Mouse (Mus musculus) heart, adult 2 months (tissue): ENCODE measurements around the gene Rph3al.

ENCODE experiments used
- CTCF ChIP-seq: fragments of 200-600 bp; IDR thresholded peaks from 2 replicates; pipeline ENCODE4 v1.8.1; 2022; ENCODE audit warnings: antibody characterized with exemption, mild to moderate bottlenecking, moderate library complexity
- EP300 ChIP-seq: fragments of 200-500 bp; IDR thresholded peaks from 2 replicates; pipeline ENCODE4 v1.6.1; 2011; ENCODE audit warnings: low read depth, low read length, control low read depth; ENCODE audit not compliant: insufficient read depth
- POLR2A ChIP-seq: fragments of 200-500 bp; IDR thresholded peaks from 2 replicates; pipeline ENCODE4 v1.6.1; 2011; ENCODE audit warnings: mild to moderate bottlenecking, low read depth, low read length, control low read depth; ENCODE audit not compliant: insufficient read depth

DNA sequence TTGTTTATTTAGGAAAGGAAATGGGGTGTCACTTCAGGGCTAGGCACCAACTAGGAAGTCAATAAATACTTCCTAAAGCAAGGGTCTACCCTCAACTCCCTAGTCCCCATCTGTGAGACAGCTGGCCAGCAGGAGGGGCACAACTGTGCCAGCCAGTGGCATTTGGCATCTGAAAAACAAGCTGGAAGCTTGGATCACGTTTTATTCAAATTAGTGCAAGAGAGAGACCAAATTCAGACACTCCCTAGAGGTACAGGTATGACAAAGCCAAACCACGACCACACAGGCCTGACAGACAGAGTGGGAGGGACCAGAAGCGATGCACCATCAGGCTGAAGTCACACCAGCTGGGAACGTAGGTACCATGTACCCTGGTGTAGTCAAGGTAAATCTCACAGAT lies 71.4 kb downstream of the Rph3al start:
- no peak for TF ChIP-seq CTCF
- no peak for TF ChIP-seq POLR2A
- TF ChIP-seq EP300: no peak
